Mouse (Mus musculus) hindbrain, embryonic 15.5 days (tissue): ENCODE results near the gene Oit3. TPM values are rescaled to one million over a fixed set of nuclear protein-coding genes. Genes with fewer than 3 reads are reported as not detected.

ENCODE experiments used
- ATAC-seq: fragments of 200-750 bp; cut with Nextera tagmentation; 2 replicates; pipeline ENCODE4 v1.8.0; 2017; ENCODE audit warnings: low read depth, moderate number of reproducible peaks, moderate TSS enrichment; ENCODE audit not compliant: low FRiP score
- H3K27ac ChIP-seq: fragments of 300-500 bp; sonication (generic); replicated peaks from 2 replicates; pipeline ENCODE4 v1.5.1; 2015; ENCODE audit warnings: mild to moderate bottlenecking, inconsistent platforms
- H3K27me3 ChIP-seq: fragments of 300-500 bp; sonication (generic); 2 replicates; pipeline ENCODE4 v1.6.1; 2015; ENCODE audit warnings: control low read depth, inconsistent platforms
- H3K36me3 ChIP-seq: fragments of 300-500 bp; sonication (generic); 2 replicates; pipeline ENCODE4 v1.6.1; 2015; ENCODE audit warnings: control low read depth, inconsistent platforms
- H3K4me1 ChIP-seq: fragments of 300-500 bp; sonication (generic); replicated peaks from 2 replicates; pipeline ENCODE4 v1.6.1; 2015; ENCODE audit warnings: control low read depth, inconsistent platforms
- H3K4me2 ChIP-seq: fragments of 300-500 bp; sonication (generic); 2 replicates; pipeline ENCODE4 v1.6.1; 2015; ENCODE audit warnings: moderate library complexity, mild to moderate bottlenecking, inconsistent platforms
- H3K4me3 ChIP-seq: fragments of 300-500 bp; sonication (generic); 2 replicates; pipeline ENCODE4 v1.5.1; 2015; ENCODE audit warnings: mild to moderate bottlenecking, inconsistent platforms
- H3K9ac ChIP-seq: fragments of 300-500 bp; sonication (generic); 2 replicates; pipeline ENCODE4 v1.6.1; 2015; ENCODE audit warnings: inconsistent platforms
- H3K9me3 ChIP-seq: fragments of 300-500 bp; sonication (generic); 2 replicates; pipeline ENCODE4 v1.6.1; 2016; ENCODE audit warnings: control low read depth, inconsistent platforms
- WGBS: fragments of 180-500 bp; shearing (Covaris S2); methylation state at CpG from one replicate; pipeline ENCODE4 v1.1.7; 2015; 5-methylcytosine and 5-hydroxymethylcytosine counted together
- polyA plus RNA-seq: library from polyadenylated mRNA; unstranded; fragments of >200 nt; fragmentation: Nextera tagmentation; extraction: Ambion mirVana; gene quantifications from 2 replicates; pipeline ENCODE4 v1.2.1, GENCODE M21; 2015

Gene Oit3
- 0.18 and 0.40 TPM in 2 replicates for polyA plus RNA-seq

- Histone ChIP-seq H3K27me3 (no peaks in the 10 kb centered on the region), H3K4me2 (no peak within 1 kb of the TSS), H3K4me3 (no peak within 1 kb of the TSS), H3K36me3 (no peaks in the 10 kb centered on the region), H3K27ac (no peak within 1 kb of the TSS), H3K9me3 (no peaks in the 10 kb centered on the region), H3K9ac (no peak within 1 kb of the TSS), H3K4me1 (no peaks in the 10 kb centered on the region; the same call in 1 of the 2 replicates)
- WGBS, result 80% methylated on average over 11 of the region's 11 CpGs
- no peak for ATAC-seq
These were observed at the start of gene Oit3 for GRCm38 (mm10) chr10:59441735-59442134. Gene Oit3 (minus strand): TSS chr10:59441778.

GRCm38 (mm10) chr10:59490920-59491319 is 49.3 kb upstream of the Oit3 start:
- H3K4me3 ChIP-seq, result no peak overlapping the region
- no peaks in the 10 kb centered on the region; the same call in 1 of the 2 replicates for H3K9me3 ChIP-seq
- 78% methylated on average over 8 of the region's 8 CpGs for WGBS
- H3K36me3 ChIP-seq, result no peaks in the 10 kb centered on the region
- no peak overlapping the region for H3K4me2 ChIP-seq
- no peak for ATAC-seq
- no peak overlapping the region for H3K9ac ChIP-seq
- no peaks in the 10 kb centered on the region for H3K4me1 ChIP-seq
- H3K27me3 ChIP-seq, result no peaks in the 10 kb centered on the region
- H3K27ac ChIP-seq, result no peak overlapping the region

GRCm38 (mm10) chr10:59489411-59489810 is 47.8 kb upstream of the Oit3 start:
- H3K9me3 ChIP-seq, result no peaks in the 10 kb centered on the region; the same call in 1 of the 2 replicates
- no peak for ATAC-seq
- no peak overlapping the region for H3K4me2 ChIP-seq
- 94% methylated on average over 1 of the region's 1 CpGs for WGBS
- no peaks in the 10 kb centered on the region for H3K36me3 ChIP-seq
- no peak overlapping the region for H3K9ac ChIP-seq
- H3K4me3 ChIP-seq, result no peak overlapping the region
- 0 out of 2 replicates have a peak, but pooled peaks cover 1% of the 10 kb centered on the region for H3K4me1 ChIP-seq
- H3K27me3 ChIP-seq, result no peaks in the 10 kb centered on the region
- H3K27ac ChIP-seq, result no peak overlapping the region

- Histone ChIP-seq H3K27ac (no peak overlapping the region), H3K27me3 (no peaks in the 10 kb centered on the region), H3K4me1 (0 out of 2 replicates have a peak, but pooled peaks cover 2% of the 10 kb centered on the region), H3K4me3 (no peak overlapping the region), H3K9ac (no peak overlapping the region), H3K9me3 (no peaks in the 10 kb centered on the region; the same call in 1 of the 2 replicates), H3K36me3 (no peaks in the 10 kb centered on the region), H3K4me2 (no peak overlapping the region)
- 88% methylated on average over 2 of the region's 2 CpGs for WGBS
- ATAC-seq, result no peak
These were observed 45.8 kb upstream of the Oit3 start for GRCm38 (mm10) chr10:59487351-59487750.

- no peak overlapping the region for H3K4me2 ChIP-seq
- WGBS, result 74% methylated on average over 6 of the region's 6 CpGs
- no peaks in the 10 kb centered on the region for H3K36me3 ChIP-seq
- H3K4me1 ChIP-seq, result 0 out of 2 replicates have a peak, but pooled peaks cover 2% of the 10 kb centered on the region
- H3K27ac ChIP-seq, result no peak overlapping the region
- no peak overlapping the region for H3K9ac ChIP-seq
- H3K9me3 ChIP-seq, result no peaks in the 10 kb centered on the region
- H3K27me3 ChIP-seq, result no peaks in the 10 kb centered on the region
- ATAC-seq, result no peak
- H3K4me3 ChIP-seq, result no peak overlapping the region
These were observed 42.7 kb upstream of the Oit3 start for GRCm38 (mm10) chr10:59484318-59484717.

GRCm38 (mm10) chr10:59481381-59481780 is 39.8 kb upstream of the Oit3 start:
- WGBS, result 86% methylated on average over 5 of the region's 5 CpGs
- Histone ChIP-seq H3K27ac (no peak overlapping the region), H3K4me2 (no peak overlapping the region), H3K4me3 (no peak overlapping the region), H3K36me3 (no peaks in the 10 kb centered on the region), H3K27me3 (no peaks in the 10 kb centered on the region), H3K4me1 (0 out of 2 replicates have a peak, but pooled peaks cover 2% of the 10 kb centered on the region), H3K9ac (no peak overlapping the region), H3K9me3 (no peaks in the 10 kb centered on the region)
- no peak for ATAC-seq

- no peak for ATAC-seq
- peaks cover 9% of the 10 kb centered on the region for H3K4me1 ChIP-seq
- H3K4me2 ChIP-seq, result no peak overlapping the region
- H3K27me3 ChIP-seq, result no peaks in the 10 kb centered on the region
- no peak overlapping the region for H3K9ac ChIP-seq
- H3K27ac ChIP-seq, result no peak overlapping the region
- no peaks in the 10 kb centered on the region for H3K9me3 ChIP-seq
- no peak overlapping the region for H3K4me3 ChIP-seq
- 0 out of 2 replicates have a peak, but pooled peaks cover 4% of the 10 kb centered on the region for H3K36me3 ChIP-seq
- 79% methylated on average over 5 of the region's 5 CpGs for WGBS
These were observed 28.9 kb upstream of the Oit3 start for GRCm38 (mm10) chr10:59470451-59470850.

- 84% methylated on average over 12 of the region's 12 CpGs for WGBS
- no peaks in the 10 kb centered on the region for H3K9me3 ChIP-seq
These were observed 25.7 kb upstream of the Oit3 start for GRCm38 (mm10) chr10:59467297-59467696.

GRCm38 (mm10) chr10:59466626-59467025 is 25.0 kb upstream of the Oit3 start:
- Histone ChIP-seq H3K9ac (no peak overlapping the region), H3K9me3 (no peaks in the 10 kb centered on the region), H3K27ac (no peak overlapping the region), H3K4me2 (no peak overlapping the region), H3K4me3 (no peak overlapping the region), H3K4me1 (peaks cover 6% of the 10 kb centered on the region; the same call in 1 of the 2 replicates), H3K27me3 (no peaks in the 10 kb centered on the region), H3K36me3 (0 out of 2 replicates have a peak, but pooled peaks cover 5% of the 10 kb centered on the region)
- no peak for ATAC-seq
- WGBS, result 87% methylated on average over 4 of the region's 4 CpGs

More at GRCm38 (mm10) chr10:59467297-59467696, 25.7 kb upstream of the Oit3 start:
- Histone ChIP-seq H3K4me3 (no peak overlapping the region), H3K27me3 (no peaks in the 10 kb centered on the region), H3K9ac (no peak overlapping the region), H3K4me2 (no peak overlapping the region), H3K4me1 (peaks cover 9% of the 10 kb centered on the region), H3K36me3 (0 out of 2 replicates have a peak, but pooled peaks cover 5% of the 10 kb centered on the region), H3K27ac (no peak overlapping the region)
- ATAC-seq, result no peak

- Histone ChIP-seq H3K27ac (no peak overlapping the region), H3K4me2 (no peak overlapping the region), H3K36me3 (0 out of 2 replicates have a peak, but pooled peaks cover 5% of the 10 kb centered on the region), H3K27me3 (no peaks in the 10 kb centered on the region), H3K9ac (no peak overlapping the region), H3K4me3 (no peak overlapping the region), H3K4me1 (peaks cover 6% of the 10 kb centered on the region; the same call in 1 of the 2 replicates), H3K9me3 (no peaks in the 10 kb centered on the region)
- WGBS, result 74% methylated on average over 3 of the region's 3 CpGs
- no peak for ATAC-seq
These were observed 24.0 kb upstream of the Oit3 start for GRCm38 (mm10) chr10:59465546-59465945.

GRCm38 (mm10) chr10:59462307-59462706 is 20.7 kb upstream of the Oit3 start:
- Histone ChIP-seq H3K4me3 (no peak overlapping the region), H3K9me3 (no peaks in the 10 kb centered on the region), H3K4me1 (peaks cover 6% of the 10 kb centered on the region; the same call in 1 of the 2 replicates), H3K36me3 (0 out of 2 replicates have a peak, but pooled peaks cover 5% of the 10 kb centered on the region), H3K9ac (no peak overlapping the region), H3K27me3 (no peaks in the 10 kb centered on the region), H3K27ac (no peak overlapping the region), H3K4me2 (no peak overlapping the region)
- ATAC-seq, result no peak
- WGBS, result 86% methylated on average over 6 of the region's 6 CpGs

- Histone ChIP-seq H3K36me3 (0 out of 2 replicates have a peak, but pooled peaks cover 1% of the 10 kb centered on the region), H3K4me2 (no peak overlapping the region), H3K27ac (no peak overlapping the region), H3K4me1 (no peaks in the 10 kb centered on the region), H3K9me3 (no peaks in the 10 kb centered on the region), H3K9ac (no peak overlapping the region), H3K27me3 (no peaks in the 10 kb centered on the region), H3K4me3 (no peak overlapping the region)
- WGBS, result 82% methylated on average over 12 of the region's 12 CpGs
- 0 out of 2 replicates have a peak, but pooled peaks have one; percentile 46 for ATAC-seq
These were observed 18.2 kb upstream of the Oit3 start for GRCm38 (mm10) chr10:59459767-59460166.
